Comparison of ENCODE assay signal across 26 mouse cellular contexts in genomic region chr19:32425856-32426255, GRCm38 (mm10).
"Had no signal": no experiment of that assay in that cellular context is flagged by ENCODE, and none has a peak within 500 bp of the region (broad histone marks: within the 10 kb centered on the region; RNA-seq: fewer than 3 reads in every experiment).

No protein-coding gene starts in this region.

- H3K9ac ChIP-seq: heart, embryonic 12.5 days; hindbrain, embryonic 12.5 days; hindbrain, embryonic 14.5 days; intestine, embryonic 15.5 days; kidney, embryonic 15.5 days; limb, embryonic 12.5 days; liver, embryonic 12.5 days; liver, embryonic 14.5 days had no signal

- DNase-seq: gastrocnemius, postnatal 14 days; gastrocnemius, postnatal 36 days; heart, adult 18-20 months; heart, postnatal 14 days; heart, postnatal 36 days; kidney, adult 11 months; kidney, adult 2 months; kidney, adult 9 months; kidney, postnatal 14 days; kidney, postnatal 36 days; liver had no signal

- H3K36me3 ChIP-seq: heart, embryonic 10.5 days; heart, embryonic 12.5 days; hindbrain, embryonic 10.5 days; hindbrain, embryonic 12.5 days; intestine, embryonic 15.5 days; kidney, embryonic 15.5 days; limb, embryonic 10.5 days; limb, embryonic 12.5 days; liver, embryonic 12.5 days had no signal

- ATAC-seq: hindbrain, embryonic 16.5 days; inflammation-experienced regulatory T-cells, adult 6 months; intestine, embryonic 15.5 days; liver, embryonic 12.5 days had no signal

- H3K27ac ChIP-seq: heart, embryonic 10.5 days; hindbrain, embryonic 10.5 days; hindbrain, embryonic 12.5 days; hindbrain, embryonic 14.5 days; intestine, embryonic 15.5 days; kidney, embryonic 15.5 days; kidney, postnatal 0 days; left cerebral cortex, adult 2 months; limb, embryonic 10.5 days; limb, embryonic 12.5 days; liver, embryonic 12.5 days; liver, embryonic 14.5 days had no signal

- H3K4me1 ChIP-seq: hindbrain, embryonic 10.5 days; hindbrain, embryonic 12.5 days; intestine, embryonic 15.5 days; kidney, embryonic 15.5 days; limb, embryonic 10.5 days; limb, embryonic 12.5 days; liver, embryonic 12.5 days had no signal

- H3K4me3 ChIP-seq: heart, embryonic 10.5 days; heart, embryonic 12.5 days; hindbrain, embryonic 10.5 days; hindbrain, embryonic 12.5 days; intestine, embryonic 15.5 days; kidney, embryonic 15.5 days; left cerebral cortex, adult 2 months; limb, embryonic 10.5 days; limb, embryonic 12.5 days; liver, embryonic 12.5 days had no signal

- H3K4me2 ChIP-seq: heart, embryonic 12.5 days; hindbrain, embryonic 12.5 days; hindbrain, embryonic 14.5 days; intestine, embryonic 15.5 days; kidney, embryonic 15.5 days; limb, embryonic 12.5 days; liver, embryonic 12.5 days had no signal

- H3K27me3 ChIP-seq: heart, embryonic 12.5 days; hindbrain, embryonic 12.5 days; intestine, embryonic 15.5 days; kidney, embryonic 15.5 days; limb, embryonic 12.5 days; liver, embryonic 12.5 days had no signal

- H3K9me3 ChIP-seq: heart, embryonic 10.5 days; heart, embryonic 12.5 days; hindbrain, embryonic 10.5 days; hindbrain, embryonic 12.5 days; intestine, embryonic 15.5 days; kidney, embryonic 15.5 days; limb, embryonic 10.5 days; limb, embryonic 12.5 days; liver, embryonic 12.5 days had no signal
